Mouse (Mus musculus) forebrain, embryonic 11.5 days (tissue): ENCODE measurements around the gene Magoh. TPM values are rescaled to one million over a fixed set of nuclear protein-coding genes. Genes with fewer than 3 reads are reported as not detected.

ENCODE experiments used
- ATAC-seq: fragments of 200-750 bp; cut with Nextera tagmentation; replicated peaks from 2 replicates; pipeline ENCODE4 v1.8.0; 2017; ENCODE audit warnings: moderate TSS enrichment; ENCODE audit not compliant: low FRiP score
- DNase-seq: peaks from one replicate; pipeline ENCODE4 v3.0.0-alpha.2; 2017; ENCODE audit warnings: low spot score
- H3K27ac ChIP-seq: fragments of 300-500 bp; sonication (generic); 2 replicates; pipeline ENCODE4 v1.5.1; 2014; ENCODE audit warnings: low read depth, low read length
- H3K27me3 ChIP-seq: fragments of 300-500 bp; sonication (generic); 2 replicates; pipeline ENCODE4 v1.6.1; 2014; ENCODE audit warnings: mild to moderate bottlenecking, low read length, mixed read lengths; ENCODE audit not compliant: control insufficient read depth, insufficient read depth
- H3K36me3 ChIP-seq: fragments of 300-500 bp; sonication (generic); 2 replicates; pipeline ENCODE4 v1.6.1; 2014; ENCODE audit warnings: mild to moderate bottlenecking, low read length, moderate library complexity, mixed read lengths; ENCODE audit not compliant: control insufficient read depth, insufficient read depth
- H3K4me1 ChIP-seq: fragments of 300-500 bp; sonication (generic); replicated peaks from 2 replicates; pipeline ENCODE4 v1.6.1; 2014; ENCODE audit warnings: low read length, mixed read lengths; ENCODE audit not compliant: control insufficient read depth, insufficient read depth
- H3K4me2 ChIP-seq: fragments of 300-500 bp; sonication (generic); 2 replicates; pipeline ENCODE4 v1.6.1; 2014; ENCODE audit warnings: low read depth, mild to moderate bottlenecking, low read length, moderate library complexity, mixed read lengths; ENCODE audit not compliant: severe bottlenecking
- H3K4me3 ChIP-seq: fragments of 300-500 bp; sonication (generic); 2 replicates; pipeline ENCODE4 v1.5.1; 2014; ENCODE audit warnings: low read depth, low read length
- H3K9ac ChIP-seq: fragments of 300-500 bp; sonication (generic); 2 replicates; pipeline ENCODE4 v1.6.1; 2014; ENCODE audit warnings: low read length
- H3K9me3 ChIP-seq: fragments of 300-500 bp; sonication (generic); 2 replicates; pipeline ENCODE4 v1.6.1; 2016; ENCODE audit warnings: low read length, mixed read lengths; ENCODE audit not compliant: control insufficient read depth
- WGBS: fragments of 180-500 bp; shearing (Covaris S2); extraction: QIAGEN DNeasy Blood & Tissue Kit; methylation state at CpG from one replicate; pipeline ENCODE4 v1.1.7; 2014; 5-methylcytosine and 5-hydroxymethylcytosine counted together
- polyA plus RNA-seq: library from polyadenylated mRNA; unstranded; fragments of >200 nt; fragmentation: Nextera tagmentation; extraction: Ambion mirVana; gene quantifications from 2 replicates; pipeline ENCODE4 v1.2.1, GENCODE M21; 2014

Gene Magoh
- polyA plus RNA-seq, 1 experiment from 2014 or later: 246 TPM

DNA sequence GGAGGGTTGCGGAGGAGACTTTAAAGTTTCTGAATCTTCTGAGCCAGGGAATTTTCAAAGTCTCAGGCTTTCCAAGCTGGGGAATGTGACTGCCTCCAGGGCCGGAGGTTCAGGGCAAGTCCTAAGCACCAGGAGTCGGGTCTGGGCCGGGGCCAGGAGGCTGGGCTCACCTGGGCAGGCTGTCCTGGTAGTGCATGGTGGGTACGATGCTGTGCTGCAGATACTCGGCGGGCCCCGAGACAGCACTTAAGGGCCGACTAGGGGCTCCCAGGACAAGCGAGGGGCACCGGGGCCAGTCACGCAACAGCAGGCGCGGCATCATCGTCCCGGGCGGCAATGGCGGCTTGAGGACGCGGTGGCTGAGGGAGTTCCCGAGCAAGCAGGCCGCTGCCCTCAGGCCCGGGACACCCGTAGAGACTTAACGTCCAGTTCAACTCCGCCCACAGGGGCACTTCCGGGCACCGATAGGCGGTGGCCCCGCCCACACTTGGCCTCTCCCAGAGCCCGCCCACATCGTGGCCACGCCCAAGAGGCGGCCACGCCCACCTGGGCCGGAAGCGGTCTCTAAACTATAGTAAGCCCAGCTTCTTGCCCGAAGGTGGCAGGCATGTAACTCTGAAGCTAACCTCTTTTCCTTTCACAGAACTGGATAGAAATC, 43.7 kb downstream of the Magoh start, which contains the start of gene Cpt2:
TSS of gene Cpt2 (minus strand) at position 466 of the 658 bp plus-strand sequence.
- H3K9ac ChIP-seq: peak within 1 kb of the TSS; percentile 83
- H3K4me1 ChIP-seq: peaks cover 8% of the 10 kb centered on the region; the same call in 1 of the 2 replicates
- no peak within 1 kb of the TSS for H3K27ac ChIP-seq
- H3K9me3 ChIP-seq: no peaks in the 10 kb centered on the region
- H3K4me3 ChIP-seq: peak within 1 kb of the TSS; percentile 71
- H3K36me3 ChIP-seq: no peaks in the 10 kb centered on the region
- no peaks in the 10 kb centered on the region for H3K27me3 ChIP-seq
- 2% methylated on average over 38 of the region's 38 CpGs for WGBS
- ATAC-seq: peak; percentile 95
- peak within 1 kb of the TSS; percentile 86 for H3K4me2 ChIP-seq
- DNase-seq: peak; percentile 96

DNA sequence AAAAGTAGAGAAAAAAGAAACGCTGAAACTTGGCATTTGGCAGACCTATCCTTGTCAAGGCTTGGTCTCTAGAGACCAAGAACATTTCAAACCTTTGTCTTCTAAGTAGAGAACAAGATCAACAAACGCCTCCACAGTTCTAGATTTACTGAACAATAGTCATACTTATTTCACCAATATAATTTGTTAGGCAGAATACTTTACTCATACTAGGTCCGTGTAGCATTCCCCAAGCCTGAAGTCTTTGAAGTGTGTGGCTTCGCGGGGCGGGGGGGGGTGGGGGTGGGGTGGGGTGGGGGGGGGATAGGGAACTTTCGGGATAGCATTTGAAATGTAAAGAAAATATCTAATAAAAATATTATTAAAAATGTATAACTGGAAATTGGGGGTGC, 44.2 kb downstream of the Magoh start:
- no peak; the same call in 1 of the 2 replicates for ATAC-seq
- Histone ChIP-seq H3K9me3 (no peaks in the 10 kb centered on the region), H3K4me1 (peaks cover 8% of the 10 kb centered on the region; the same call in 1 of the 2 replicates), H3K4me3 (peak overlapping the region; percentile 71), H3K4me2 (peak overlapping the region; percentile 86; the same call in 1 of the 2 replicates), H3K27ac (no peak overlapping the region), H3K9ac (peak overlapping the region; percentile 83), H3K27me3 (no peaks in the 10 kb centered on the region), H3K36me3 (no peaks in the 10 kb centered on the region)
- 53% methylated on average over 7 of the region's 7 CpGs for WGBS
- no peak for DNase-seq

DNA sequence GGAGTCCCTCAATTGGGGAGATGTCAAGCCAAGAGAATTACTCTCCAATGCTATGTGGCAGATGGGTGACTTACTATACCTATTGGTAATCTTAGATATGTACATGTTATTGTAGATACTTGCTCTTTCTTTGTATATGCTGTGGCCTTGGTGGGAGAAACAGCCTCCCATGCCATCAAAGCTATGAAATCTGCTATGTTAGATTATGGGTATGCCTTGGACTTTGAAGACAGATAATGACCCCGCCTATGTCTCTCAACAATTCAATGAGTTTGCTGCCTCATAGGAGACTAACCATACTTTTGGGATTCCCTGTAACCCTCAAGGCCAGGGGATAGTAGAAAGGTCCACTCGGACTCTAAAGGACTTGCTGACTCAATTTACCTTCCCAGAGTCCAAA, 48.7 kb downstream of the Magoh start:
- Histone ChIP-seq H3K27ac (no peak overlapping the region), H3K9me3 (no peaks in the 10 kb centered on the region), H3K27me3 (no peaks in the 10 kb centered on the region), H3K36me3 (no peaks in the 10 kb centered on the region), H3K4me1 (no peaks in the 10 kb centered on the region), H3K4me3 (no peak overlapping the region), H3K4me2 (no peak overlapping the region), H3K9ac (no peak overlapping the region)
- ATAC-seq (no peak), DNase-seq (no peak)
- 60% methylated on average over 2 of the region's 2 CpGs for WGBS

DNA sequence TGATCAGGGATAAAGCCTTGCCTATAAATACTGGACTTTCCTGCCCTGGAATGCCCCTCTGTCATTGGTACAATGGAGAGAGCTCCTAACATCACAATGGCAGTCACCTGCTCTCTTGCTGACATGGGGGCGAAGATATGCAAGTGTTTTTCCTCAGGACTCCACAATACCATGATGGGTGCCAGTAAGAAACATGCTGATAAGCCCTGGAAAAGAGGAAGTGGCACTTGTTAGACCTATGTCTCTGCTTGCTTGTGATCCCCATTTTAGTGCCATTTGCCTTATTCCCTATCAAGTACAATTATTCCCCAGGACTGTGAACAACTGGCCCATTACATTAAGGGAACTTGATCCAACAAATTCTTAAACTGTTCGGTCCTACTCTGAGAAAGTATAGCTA, 49.2 kb downstream of the Magoh start:
- H3K4me2 ChIP-seq: no peak overlapping the region
- H3K27me3 ChIP-seq: no peaks in the 10 kb centered on the region
- H3K4me1 ChIP-seq: no peaks in the 10 kb centered on the region
- ATAC-seq (no peak), DNase-seq (no peak)
- 87% methylated on average over 2 of the region's 2 CpGs for WGBS
- H3K36me3 ChIP-seq: no peaks in the 10 kb centered on the region
- H3K9ac ChIP-seq: no peak overlapping the region
- H3K27ac ChIP-seq: no peak overlapping the region
- no peaks in the 10 kb centered on the region for H3K9me3 ChIP-seq
- H3K4me3 ChIP-seq: no peak overlapping the region

DNA sequence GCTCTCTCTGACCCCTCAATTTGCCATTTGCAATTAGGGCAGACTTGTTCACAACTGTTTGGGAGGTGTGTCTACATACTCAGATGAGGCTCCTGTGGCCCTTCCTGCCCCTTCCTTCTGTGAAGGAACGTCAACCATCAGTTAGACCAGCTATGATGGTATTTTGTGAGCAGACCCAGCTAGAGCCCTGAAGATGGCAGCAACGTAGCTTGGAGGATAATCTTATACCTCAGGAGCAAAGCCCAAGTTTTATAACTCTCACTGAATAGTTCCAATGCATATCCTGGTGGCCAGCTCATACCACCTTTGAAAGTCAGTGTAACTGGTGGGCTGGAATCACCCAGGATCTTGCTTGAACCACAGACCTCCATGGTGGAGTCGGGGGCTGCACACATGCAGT, 51.9 kb downstream of the Magoh start:
- Histone ChIP-seq H3K9ac (no peak overlapping the region), H3K4me2 (no peak overlapping the region), H3K4me1 (no peaks in the 10 kb centered on the region), H3K4me3 (no peak overlapping the region), H3K9me3 (no peaks in the 10 kb centered on the region), H3K27ac (no peak overlapping the region), H3K27me3 (no peaks in the 10 kb centered on the region), H3K36me3 (no peaks in the 10 kb centered on the region)
- WGBS: 80% methylated on average over 3 of the region's 3 CpGs
- ATAC-seq (no peak), DNase-seq (no peak)

DNA sequence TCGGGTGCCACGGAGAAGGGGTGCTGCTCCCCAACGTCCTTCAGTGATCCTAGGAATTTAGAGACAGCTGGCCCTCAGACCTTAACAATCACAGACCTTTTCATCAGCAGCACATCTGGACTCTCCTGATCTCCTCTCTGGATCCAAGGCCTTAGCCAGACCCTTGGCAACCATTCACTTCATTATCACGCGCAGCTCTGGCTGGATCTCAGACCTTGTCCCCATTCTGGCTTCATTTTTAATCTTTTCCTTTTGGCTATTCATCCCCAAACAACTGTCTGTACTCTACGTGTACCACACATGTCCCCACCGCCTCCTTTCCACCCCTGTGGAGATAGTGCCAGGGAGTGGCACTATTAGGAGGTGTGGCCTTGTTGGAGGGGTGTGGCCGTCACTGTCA, 53.7 kb downstream of the Magoh start:
- ATAC-seq (no peak), DNase-seq (no peak)
- Histone ChIP-seq H3K4me3 (no peak overlapping the region), H3K9me3 (no peaks in the 10 kb centered on the region), H3K27me3 (no peaks in the 10 kb centered on the region), H3K27ac (no peak overlapping the region), H3K4me2 (no peak overlapping the region), H3K9ac (no peak overlapping the region), H3K4me1 (no peaks in the 10 kb centered on the region), H3K36me3 (no peaks in the 10 kb centered on the region)
- WGBS: 82% methylated on average over 8 of the region's 8 CpGs

DNA sequence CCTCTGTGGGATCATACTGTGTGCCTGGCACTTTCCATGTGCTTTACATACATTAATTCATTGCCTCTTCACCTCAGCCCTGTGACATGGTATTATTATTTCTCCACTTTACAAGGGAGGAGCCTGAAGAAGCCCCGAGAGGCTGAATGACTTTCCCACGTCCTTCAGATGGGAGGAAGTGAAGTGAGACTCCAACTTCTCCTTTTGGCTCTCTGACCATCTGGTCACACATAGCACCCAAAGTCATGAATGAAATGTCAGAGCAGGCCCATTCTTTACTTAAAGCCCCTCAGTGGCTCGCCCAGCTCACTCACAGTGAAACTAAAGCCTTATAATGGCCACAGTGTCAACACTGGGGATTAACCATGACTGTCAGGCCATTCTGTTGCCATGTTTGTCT, 55.7 kb downstream of the Magoh start:
- WGBS: 76% methylated on average over 3 of the region's 3 CpGs
- Histone ChIP-seq H3K9me3 (no peaks in the 10 kb centered on the region), H3K27me3 (no peaks in the 10 kb centered on the region), H3K9ac (no peak overlapping the region), H3K27ac (no peak overlapping the region), H3K4me2 (no peak overlapping the region), H3K4me3 (no peak overlapping the region), H3K36me3 (no peaks in the 10 kb centered on the region), H3K4me1 (no peaks in the 10 kb centered on the region)
- no peak for DNase-seq
- no peak for ATAC-seq

Other genes with a start within 250 kb of the Magoh start
- gene Dmrtb1, start 195.5 kb upstream of the Magoh start, polyA plus RNA-seq: 6.0 and 7.4 TPM in 2 replicates
- 33.9 and 36.6 TPM in 2 replicates for gene Lrp8, start 77.5 kb upstream of the Magoh start, polyA plus RNA-seq
- 108 and 116 TPM in 2 replicates for gene 0610037L13Rik, start 10.1 kb downstream of the Magoh start, polyA plus RNA-seq
- 30.9 and 31.6 TPM in 2 replicates for gene Cpt2, start 43.9 kb downstream of the Magoh start, polyA plus RNA-seq
- not detected in 2 replicates for gene Slc1a7, start 88.6 kb downstream of the Magoh start, polyA plus RNA-seq
- gene Podn, start 216.7 kb downstream of the Magoh start, polyA plus RNA-seq: 0.33 and 0.39 TPM in 2 replicates